Mouse (Mus musculus) liver, embryonic 13.5 days (tissue): ENCODE data around the gene Ncapd3. TPM values are rescaled to one million over a fixed set of nuclear protein-coding genes. Genes with fewer than 3 reads are reported as not detected.

ENCODE experiments used
- ATAC-seq: fragments of 200-750 bp; cut with Nextera tagmentation; 2 replicates; pipeline ENCODE4 v1.8.0; 2017; ENCODE audit warnings: low read depth, mild to moderate bottlenecking, moderate number of reproducible peaks, moderate library complexity
- DNase-seq: peaks from one replicate; pipeline ENCODE4 v3.0.0; 2022
- H3K27ac ChIP-seq: fragments of 300-500 bp; sonication (generic); 2 replicates; pipeline ENCODE4 v1.5.1; 2015; ENCODE audit warnings: moderate library complexity, mild to moderate bottlenecking, inconsistent platforms
- H3K27me3 ChIP-seq: fragments of 300-500 bp; sonication (generic); 2 replicates; pipeline ENCODE4 v1.6.1; 2015; ENCODE audit warnings: mild to moderate bottlenecking, inconsistent platforms
- H3K36me3 ChIP-seq: fragments of 300-500 bp; sonication (generic); 2 replicates; pipeline ENCODE4 v1.6.1; 2015; ENCODE audit warnings: mild to moderate bottlenecking, inconsistent platforms
- H3K4me1 ChIP-seq: fragments of 300-500 bp; sonication (generic); replicated peaks from 2 replicates; pipeline ENCODE4 v1.6.1; 2015; ENCODE audit warnings: inconsistent platforms
- H3K4me2 ChIP-seq: fragments of 300-500 bp; sonication (generic); 2 replicates; pipeline ENCODE4 v1.6.1; 2015; ENCODE audit warnings: inconsistent platforms, mild to moderate bottlenecking, moderate library complexity
- H3K4me3 ChIP-seq: fragments of 300-500 bp; sonication (generic); replicated peaks from 2 replicates; pipeline ENCODE4 v1.5.1; 2015; ENCODE audit warnings: mild to moderate bottlenecking, inconsistent platforms
- H3K9ac ChIP-seq: fragments of 300-500 bp; sonication (generic); 2 replicates; pipeline ENCODE4 v1.6.1; 2015; ENCODE audit warnings: mild to moderate bottlenecking, inconsistent platforms
- H3K9me3 ChIP-seq: fragments of 300-500 bp; sonication (generic); replicated peaks from 2 replicates; pipeline ENCODE4 v1.6.1; 2016; ENCODE audit warnings: inconsistent platforms
- WGBS: fragments of 180-500 bp; shearing (Covaris S2); methylation state at CpG from one replicate; pipeline ENCODE4 v1.1.7; 2015; ENCODE audit not compliant: insufficient replicate concordance; 5-methylcytosine and 5-hydroxymethylcytosine counted together
- polyA plus RNA-seq: library from polyadenylated mRNA; unstranded; fragments of >200 nt; fragmentation: Nextera tagmentation; extraction: Ambion mirVana; gene quantifications from 2 replicates; pipeline ENCODE4 v1.2.1, GENCODE M21; 2015

Gene Ncapd3
- polyA plus RNA-seq, 1 experiment from 2014 or later, result 25.0 TPM

GRCm38 (mm10) chr9:27101466-27101865 lies 71.5 kb downstream of the Ncapd3 start:
- Histone ChIP-seq H3K9me3 (no peaks in the 10 kb centered on the region), H3K4me1 (no peaks in the 10 kb centered on the region), H3K27ac (no peak overlapping the region), H3K27me3 (no peaks in the 10 kb centered on the region), H3K36me3 (peaks cover 37% of the 10 kb centered on the region), H3K4me3 (no peak overlapping the region), H3K4me2 (no peak overlapping the region), H3K9ac (no peak overlapping the region)
- DNase-seq (no peak), ATAC-seq (no peak)
- WGBS, result 85% methylated on average over 6 of the region's 6 CpGs

GRCm38 (mm10) chr9:27106081-27106480 lies 76.1 kb downstream of the Ncapd3 start:
- peaks cover 5% of the 10 kb centered on the region; the same call in 1 of the 2 replicates for H3K36me3 ChIP-seq
- DNase-seq (no peak), ATAC-seq (no peak)
- no peaks in the 10 kb centered on the region for H3K27me3 ChIP-seq
- H3K27ac ChIP-seq, result no peak overlapping the region
- 50% methylated on average over 1 of the region's 1 CpGs for WGBS
- H3K9ac ChIP-seq, result no peak overlapping the region
- peaks cover 10% of the 10 kb centered on the region for H3K4me1 ChIP-seq
- no peak overlapping the region for H3K4me2 ChIP-seq
- no peaks in the 10 kb centered on the region for H3K9me3 ChIP-seq
- H3K4me3 ChIP-seq, result no peak overlapping the region

DNA sequence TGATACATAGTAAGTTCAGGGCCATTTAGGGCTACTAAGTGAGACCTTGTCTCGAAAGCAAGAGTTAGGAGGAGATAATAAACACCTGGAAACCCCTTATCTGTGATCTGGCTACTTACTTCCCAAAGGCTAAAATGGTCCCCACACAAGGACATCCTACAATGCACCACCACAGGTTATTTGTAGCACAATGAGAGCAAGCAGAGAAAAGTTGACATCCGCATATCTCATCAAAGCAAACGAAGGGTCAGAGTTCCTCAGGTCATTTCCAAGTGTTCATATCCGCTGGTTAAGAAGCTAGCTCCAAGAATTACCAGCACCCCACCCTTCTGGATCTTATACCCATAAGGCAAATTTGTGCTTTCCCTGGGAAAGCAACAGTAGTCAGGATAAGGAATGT lies 78.5 kb downstream of the Ncapd3 start:
- no peak overlapping the region for H3K27ac ChIP-seq
- H3K9me3 ChIP-seq, result no peaks in the 10 kb centered on the region
- ATAC-seq (no peak), DNase-seq (no peak)
- H3K4me2 ChIP-seq, result no peak overlapping the region
- peaks cover 10% of the 10 kb centered on the region for H3K4me1 ChIP-seq
- no peaks in the 10 kb centered on the region for H3K27me3 ChIP-seq
- 63% methylated on average over 4 of the region's 4 CpGs for WGBS
- H3K9ac ChIP-seq, result no peak overlapping the region
- H3K36me3 ChIP-seq, result no peaks in the 10 kb centered on the region
- H3K4me3 ChIP-seq, result no peak overlapping the region

- DNase-seq (peak; percentile 11), ATAC-seq (peak; percentile 81)
- Histone ChIP-seq H3K36me3 (no peaks in the 10 kb centered on the region), H3K27ac (no peak overlapping the region), H3K9me3 (no peaks in the 10 kb centered on the region), H3K4me3 (no peak overlapping the region), H3K4me2 (0 out of 2 replicates have a peak overlapping the region, but pooled peaks have one; percentile 19), H3K4me1 (peaks cover 10% of the 10 kb centered on the region), H3K9ac (no peak overlapping the region), H3K27me3 (no peaks in the 10 kb centered on the region)
- 46% methylated on average over 22 of the region's 22 CpGs for WGBS
Observed at GRCm38 (mm10) chr9:27109533-27110514, 79.8 kb downstream of the Ncapd3 start.

DNA sequence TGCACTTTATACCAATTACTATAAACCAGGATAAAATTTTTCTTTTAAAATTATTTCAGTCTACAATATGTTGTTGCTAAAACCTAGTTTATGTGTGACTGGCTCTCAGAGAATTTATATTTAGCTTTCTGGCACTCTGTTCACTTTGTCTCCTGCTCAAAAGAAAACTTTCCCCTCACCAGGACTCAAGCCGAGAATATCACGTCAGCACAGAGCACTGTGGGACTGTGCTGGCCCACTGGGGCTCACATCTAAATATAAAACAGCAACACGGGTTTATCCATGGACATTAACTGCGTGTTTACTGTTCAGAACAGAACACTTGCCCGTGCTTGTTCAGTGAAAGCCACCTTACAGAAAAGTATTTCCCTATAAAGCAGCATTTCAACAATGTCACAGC lies 80.7 kb downstream of the Ncapd3 start:
- no peak overlapping the region for H3K9ac ChIP-seq
- WGBS, result 52% methylated on average over 5 of the region's 5 CpGs
- H3K36me3 ChIP-seq, result no peaks in the 10 kb centered on the region
- peaks cover 10% of the 10 kb centered on the region for H3K4me1 ChIP-seq
- H3K4me2 ChIP-seq, result no peak overlapping the region
- no peak overlapping the region for H3K27ac ChIP-seq
- ATAC-seq (no peak), DNase-seq (no peak)
- no peaks in the 10 kb centered on the region for H3K27me3 ChIP-seq
- H3K4me3 ChIP-seq, result no peak overlapping the region
- H3K9me3 ChIP-seq, result no peaks in the 10 kb centered on the region

- 64% methylated on average over 3 of the region's 3 CpGs for WGBS
- H3K9ac ChIP-seq, result no peak overlapping the region
- no peak overlapping the region for H3K27ac ChIP-seq
- no peak overlapping the region for H3K4me3 ChIP-seq
- H3K36me3 ChIP-seq, result no peaks in the 10 kb centered on the region
- DNase-seq (no peak), ATAC-seq (no peak)
- H3K4me1 ChIP-seq, result peaks cover 10% of the 10 kb centered on the region
- no peak overlapping the region for H3K4me2 ChIP-seq
- no peaks in the 10 kb centered on the region for H3K27me3 ChIP-seq
- no peaks in the 10 kb centered on the region for H3K9me3 ChIP-seq
Observed at GRCm38 (mm10) chr9:27111756-27112155, 81.8 kb downstream of the Ncapd3 start.

- Histone ChIP-seq H3K4me1 (no peaks in the 10 kb centered on the region), H3K27me3 (no peaks in the 10 kb centered on the region), H3K4me2 (no peak overlapping the region), H3K36me3 (no peaks in the 10 kb centered on the region), H3K9me3 (no peaks in the 10 kb centered on the region), H3K27ac (no peak overlapping the region), H3K4me3 (no peak overlapping the region), H3K9ac (no peak overlapping the region)
- DNase-seq (no peak), ATAC-seq (no peak)
- WGBS, result 69% methylated on average over 9 of the region's 9 CpGs
Observed at GRCm38 (mm10) chr9:27121254-27121653, 91.3 kb downstream of the Ncapd3 start.

- Histone ChIP-seq H3K4me1 (no peaks in the 10 kb centered on the region), H3K36me3 (no peaks in the 10 kb centered on the region), H3K9ac (no peak overlapping the region), H3K4me3 (no peak overlapping the region), H3K27ac (no peak overlapping the region), H3K4me2 (no peak overlapping the region), H3K27me3 (no peaks in the 10 kb centered on the region), H3K9me3 (no peaks in the 10 kb centered on the region)
- DNase-seq, result no peak
- WGBS, result 78% methylated on average over 4 of the region's 4 CpGs
- no peak for ATAC-seq
Observed at GRCm38 (mm10) chr9:27122076-27122475, 92.1 kb downstream of the Ncapd3 start.

- H3K36me3 ChIP-seq, result no peaks in the 10 kb centered on the region
- no peak overlapping the region for H3K4me3 ChIP-seq
- no peaks in the 10 kb centered on the region for H3K4me1 ChIP-seq
- ATAC-seq, result no peak
- no peak for DNase-seq
- H3K27ac ChIP-seq, result no peak overlapping the region
- no peak overlapping the region for H3K9ac ChIP-seq
- WGBS, result 67% methylated on average over 4 of the region's 4 CpGs
- H3K27me3 ChIP-seq, result no peaks in the 10 kb centered on the region
- no peak overlapping the region for H3K4me2 ChIP-seq
- H3K9me3 ChIP-seq, result no peaks in the 10 kb centered on the region
Observed at GRCm38 (mm10) chr9:27122963-27123362, 93.0 kb downstream of the Ncapd3 start.

DNA sequence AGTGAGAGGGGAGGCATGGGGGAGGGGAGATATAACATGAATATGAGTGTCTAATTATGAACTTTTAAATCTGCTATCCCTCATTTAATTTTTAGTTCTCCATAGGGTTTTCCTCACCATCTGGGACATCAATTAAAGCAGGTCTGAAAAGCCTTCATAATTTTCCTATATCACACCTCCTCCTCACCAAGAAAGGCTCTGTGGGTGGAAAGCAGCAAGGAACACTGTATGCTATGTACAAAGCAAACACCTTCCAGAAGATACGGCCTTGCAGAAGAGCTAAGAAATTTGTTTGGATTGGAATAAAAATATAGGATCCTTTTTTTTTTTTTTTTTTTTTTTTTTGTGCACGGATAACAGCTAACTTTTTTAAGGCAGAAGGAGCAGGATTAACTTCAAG lies 94.0 kb downstream of the Ncapd3 start:
- no peak for ATAC-seq
- H3K4me3 ChIP-seq, result no peak overlapping the region
- WGBS, result 55% methylated on average over 2 of the region's 2 CpGs

GRCm38 (mm10) chr9:27125450-27125849 lies 95.5 kb downstream of the Ncapd3 start:
- Histone ChIP-seq H3K9me3 (no peaks in the 10 kb centered on the region), H3K27ac (no peak overlapping the region), H3K4me2 (no peak overlapping the region), H3K9ac (no peak overlapping the region), H3K4me3 (no peak overlapping the region), H3K36me3 (no peaks in the 10 kb centered on the region), H3K4me1 (no peaks in the 10 kb centered on the region), H3K27me3 (no peaks in the 10 kb centered on the region)
- 27% methylated on average over 6 of the region's 6 CpGs for WGBS
- no peak for ATAC-seq
- DNase-seq, result no peak

More for the DNA sequence above, 94.0 kb downstream of the Ncapd3 start:
- H3K9ac ChIP-seq, result no peak overlapping the region
- H3K9me3 ChIP-seq, result no peaks in the 10 kb centered on the region
- no peaks in the 10 kb centered on the region for H3K27me3 ChIP-seq
- DNase-seq, result no peak
- no peak overlapping the region for H3K27ac ChIP-seq
- no peak overlapping the region for H3K4me2 ChIP-seq
- no peaks in the 10 kb centered on the region for H3K4me1 ChIP-seq
- no peaks in the 10 kb centered on the region for H3K36me3 ChIP-seq

DNA sequence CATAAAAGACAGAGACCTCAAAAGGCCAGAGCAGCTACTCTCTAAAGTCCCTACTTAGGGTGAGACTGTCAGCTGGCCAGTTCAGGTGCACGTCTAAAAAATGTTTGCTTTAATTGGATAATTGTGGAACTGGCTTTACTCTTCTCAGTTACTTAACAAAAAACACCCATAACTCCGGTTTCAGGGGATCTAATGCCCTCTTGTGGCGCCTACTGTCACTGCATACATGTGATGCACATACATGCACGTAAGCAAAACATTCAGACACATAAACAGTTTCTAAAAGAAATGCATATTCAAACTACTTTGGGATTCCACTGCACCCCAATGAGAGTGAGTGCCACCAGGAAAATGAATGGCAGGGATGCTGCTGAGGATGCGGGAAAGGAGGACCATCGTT lies 96.6 kb downstream of the Ncapd3 start:
- ATAC-seq (no peak), DNase-seq (no peak)
- Histone ChIP-seq H3K9ac (no peak overlapping the region), H3K36me3 (no peaks in the 10 kb centered on the region), H3K4me2 (no peak overlapping the region), H3K4me3 (no peak overlapping the region), H3K27me3 (no peaks in the 10 kb centered on the region), H3K9me3 (no peaks in the 10 kb centered on the region), H3K27ac (no peak overlapping the region), H3K4me1 (no peaks in the 10 kb centered on the region)
- WGBS, result 72% methylated on average over 6 of the region's 6 CpGs
